Mouse (Mus musculus) thymus, adult 2 months (tissue): Measurements from ENCODE around the gene Herc1. TPM values are rescaled to one million over a fixed set of nuclear protein-coding genes. Genes with fewer than 3 reads are reported as not detected.

Experiments used
- DNase-seq: peaks from one replicate; pipeline ENCODE4 v3.0.0; 2021
- H3K27ac ChIP-seq: fragments of 200-500 bp; 2 replicates; pipeline ENCODE4 v1.5.1; 2012; ENCODE audit warnings: low read length, control low read depth; ENCODE audit not compliant: control insufficient read depth, insufficient read depth
- H3K27me3 ChIP-seq: fragments of 200-500 bp; 2 replicates; pipeline ENCODE4 v1.6.1; 2012; ENCODE audit warnings: mild to moderate bottlenecking, low read length, moderate library complexity, mixed read lengths; ENCODE audit not compliant: control insufficient read depth, insufficient read depth
- H3K36me3 ChIP-seq: fragments of 200-500 bp; 2 replicates; pipeline ENCODE4 v1.6.1; 2012; ENCODE audit warnings: mild to moderate bottlenecking, low read length, moderate library complexity; ENCODE audit not compliant: control insufficient read depth, insufficient read depth
- H3K4me1 ChIP-seq: fragments of 200-500 bp; replicated peaks from 2 replicates; pipeline ENCODE4 v1.6.1; 2012; ENCODE audit warnings: low read length; ENCODE audit not compliant: control insufficient read depth, insufficient read depth
- H3K4me3 ChIP-seq: fragments of 200-500 bp; 2 replicates; pipeline ENCODE4 v1.5.1; 2012; ENCODE audit warnings: mild to moderate bottlenecking, low read length, control low read depth, moderate library complexity; ENCODE audit not compliant: control insufficient read depth, insufficient read depth
- CTCF ChIP-seq: fragments of 200-500 bp; IDR thresholded peaks from 2 replicates; pipeline ENCODE4 v1.5.1; 2012; ENCODE audit warnings: mild to moderate bottlenecking, control low read depth, low read length, moderate library complexity, borderline replicate concordance; ENCODE audit not compliant: control insufficient read depth, poor library complexity, insufficient read depth; ENCODE audit errors: extremely low read depth
- POLR2A ChIP-seq: fragments of 200-500 bp; IDR thresholded peaks from 2 replicates; pipeline ENCODE4 v1.6.1; 2012; ENCODE audit warnings: mild to moderate bottlenecking, low read length, control low read depth, moderate library complexity; ENCODE audit not compliant: control insufficient read depth, poor library complexity, insufficient read depth; ENCODE audit errors: extremely low read depth
- WGBS: fragments of 180-500 bp; shearing (Covaris S2); methylation state at CpG from one replicate; pipeline ENCODE4 v1.1.7; 2018; 5-methylcytosine and 5-hydroxymethylcytosine counted together
- polyA plus RNA-seq: library from polyadenylated mRNA; depleted of rRNA; stranded (reverse); fragments of >200 nt; gene quantifications from 2 replicates; pipeline ENCODE4 v1.2.3, GENCODE M21; 2012

Gene Herc1
- polyA plus RNA-seq, 1 experiment, result 28.6 TPM

- Histone ChIP-seq H3K36me3 (no peaks in the 10 kb centered on the region), H3K27ac (no peak overlapping the region), H3K4me3 (no peak overlapping the region), H3K4me1 (no peaks in the 10 kb centered on the region), H3K27me3 (no peaks in the 10 kb centered on the region)
- 75% methylated on average over 3 of the region's 3 CpGs for WGBS
- no peak for DNase-seq
- TF ChIP-seq POLR2A, result no peak
- TF ChIP-seq CTCF, result no peak
Measured at GRCm38 (mm10) chr9:66311458-66311857, 38.8 kb upstream of the Herc1 start.

GRCm38 (mm10) chr9:66316603-66317002, 33.6 kb upstream of the Herc1 start:
- WGBS, result 87% methylated on average over 2 of the region's 2 CpGs

GRCm38 (mm10) chr9:66322010-66322931, 28.0 kb upstream of the Herc1 start:
- H3K4me3 ChIP-seq, result no peak overlapping the region
- no peaks in the 10 kb centered on the region for H3K36me3 ChIP-seq
- no peak for TF ChIP-seq CTCF
- TF ChIP-seq POLR2A, result no peak
- H3K4me1 ChIP-seq, result no peaks in the 10 kb centered on the region
- WGBS, result 86% methylated on average over 7 of the region's 7 CpGs
- DNase-seq, result no peak
- H3K27me3 ChIP-seq, result no peaks in the 10 kb centered on the region
- no peak overlapping the region for H3K27ac ChIP-seq

More at GRCm38 (mm10) chr9:66316603-66317002, 33.6 kb upstream of the Herc1 start:
- no peaks in the 10 kb centered on the region for H3K27me3 ChIP-seq
- no peak for TF ChIP-seq POLR2A
- no peak for TF ChIP-seq CTCF
- no peaks in the 10 kb centered on the region for H3K36me3 ChIP-seq
- H3K4me3 ChIP-seq, result no peak overlapping the region
- no peak overlapping the region for H3K27ac ChIP-seq
- H3K4me1 ChIP-seq, result no peaks in the 10 kb centered on the region
- no peak for DNase-seq

GRCm38 (mm10) chr9:66326879-66327278, 23.4 kb upstream of the Herc1 start:
- no peak overlapping the region for H3K27ac ChIP-seq
- no peak overlapping the region for H3K4me3 ChIP-seq
- DNase-seq, result no peak
- H3K36me3 ChIP-seq, result no peaks in the 10 kb centered on the region
- H3K27me3 ChIP-seq, result no peaks in the 10 kb centered on the region
- H3K4me1 ChIP-seq, result no peaks in the 10 kb centered on the region
- TF ChIP-seq POLR2A, result no peak
- no peak for TF ChIP-seq CTCF
- 94% methylated on average over 2 of the region's 2 CpGs for WGBS

DNA sequence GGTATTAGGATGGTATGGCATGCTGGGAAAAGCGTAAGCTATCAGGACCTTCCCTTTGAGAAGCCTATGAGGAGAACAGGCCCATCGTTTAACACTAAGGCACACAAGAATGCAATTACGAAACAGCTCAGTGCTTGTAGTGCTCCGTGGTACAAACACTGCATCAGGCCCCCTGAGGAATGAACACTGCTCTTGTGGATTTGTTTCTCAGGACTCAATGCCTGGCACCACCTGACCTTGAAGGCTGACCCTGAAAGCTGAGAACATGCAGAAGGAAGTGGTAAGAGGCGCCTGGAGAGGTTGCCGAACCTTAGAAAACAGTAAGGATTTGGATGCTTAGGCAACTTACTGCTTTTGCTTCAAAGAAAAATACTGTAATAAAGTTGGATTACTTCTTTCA, 20.8 kb upstream of the Herc1 start:
- DNase-seq, result no peak
- Histone ChIP-seq H3K4me3 (no peak overlapping the region), H3K36me3 (no peaks in the 10 kb centered on the region), H3K27ac (no peak overlapping the region), H3K27me3 (no peaks in the 10 kb centered on the region), H3K4me1 (no peaks in the 10 kb centered on the region)
- TF ChIP-seq CTCF (no peak), POLR2A (no peak)
- WGBS, result 61% methylated on average over 6 of the region's 6 CpGs

DNA sequence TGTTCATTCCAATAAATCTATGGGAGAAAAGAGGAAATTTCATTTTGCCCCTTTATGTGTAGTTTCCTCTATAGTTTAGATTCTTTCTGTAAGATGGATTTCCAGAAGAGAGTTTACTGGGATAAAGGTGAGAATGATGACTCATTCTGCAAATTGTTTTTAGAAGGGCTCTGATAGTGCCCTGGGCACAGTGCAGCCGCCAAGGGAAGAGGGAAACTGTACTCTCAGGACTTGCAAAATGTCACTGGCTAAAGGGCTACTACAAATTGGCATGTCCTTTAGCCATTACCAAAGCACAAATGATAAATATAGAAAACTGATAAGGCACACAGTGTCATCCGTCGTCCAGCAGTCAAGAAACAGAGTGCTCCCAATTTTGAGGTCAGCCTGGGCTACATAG, 19.8 kb upstream of the Herc1 start:
- H3K4me1 ChIP-seq, result no peaks in the 10 kb centered on the region
- H3K27me3 ChIP-seq, result no peaks in the 10 kb centered on the region
- no peak for TF ChIP-seq POLR2A
- no peak for TF ChIP-seq CTCF
- no peak for DNase-seq
- 94% methylated on average over 3 of the region's 3 CpGs for WGBS
- H3K27ac ChIP-seq, result no peak overlapping the region
- H3K36me3 ChIP-seq, result no peaks in the 10 kb centered on the region
- no peak overlapping the region for H3K4me3 ChIP-seq

GRCm38 (mm10) chr9:66331548-66331947, 18.7 kb upstream of the Herc1 start:
- TF ChIP-seq CTCF (no peak), POLR2A (no peak)
- no peak overlapping the region for H3K27ac ChIP-seq
- no peaks in the 10 kb centered on the region for H3K27me3 ChIP-seq
- H3K4me1 ChIP-seq, result no peaks in the 10 kb centered on the region
- H3K36me3 ChIP-seq, result no peaks in the 10 kb centered on the region
- DNase-seq, result no peak
- H3K4me3 ChIP-seq, result no peak overlapping the region
- WGBS, result 95% methylated on average over 2 of the region's 2 CpGs

DNA sequence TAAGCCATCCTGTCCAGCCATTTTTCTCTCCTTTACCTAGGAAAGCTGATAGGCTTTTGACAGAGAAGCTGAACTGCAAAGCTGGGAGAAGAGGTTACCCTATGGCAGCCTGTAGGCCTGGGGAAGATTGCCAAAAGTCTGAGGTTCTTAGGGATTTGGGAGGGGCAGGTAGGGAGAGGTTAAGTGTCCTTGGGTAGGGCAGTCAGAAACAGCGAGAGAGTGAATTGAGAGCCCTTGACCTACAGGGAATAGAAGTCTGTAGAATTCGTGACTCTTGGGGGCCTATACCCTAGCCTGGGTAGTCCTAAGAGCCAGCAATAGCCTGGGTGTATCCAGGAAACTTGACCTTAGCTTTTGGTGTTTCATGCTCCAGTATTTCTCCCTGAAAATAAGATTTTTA, 17.9 kb upstream of the Herc1 start:
- Histone ChIP-seq H3K4me1 (no peaks in the 10 kb centered on the region), H3K27ac (no peak overlapping the region), H3K27me3 (no peaks in the 10 kb centered on the region), H3K4me3 (no peak overlapping the region), H3K36me3 (no peaks in the 10 kb centered on the region)
- 91% methylated on average over 2 of the region's 2 CpGs for WGBS
- no peak for DNase-seq
- TF ChIP-seq CTCF (no peak), POLR2A (no peak)
